Mouse (Mus musculus): ENCODE measurements around the gene Colec11. TPM values are rescaled to one million over a fixed set of nuclear protein-coding genes. Genes with fewer than 3 reads are reported as not detected.

Gene Colec11
- total RNA-seq (2021), result under 1 TPM; 0.60 to 0.62 TPM

DNA sequence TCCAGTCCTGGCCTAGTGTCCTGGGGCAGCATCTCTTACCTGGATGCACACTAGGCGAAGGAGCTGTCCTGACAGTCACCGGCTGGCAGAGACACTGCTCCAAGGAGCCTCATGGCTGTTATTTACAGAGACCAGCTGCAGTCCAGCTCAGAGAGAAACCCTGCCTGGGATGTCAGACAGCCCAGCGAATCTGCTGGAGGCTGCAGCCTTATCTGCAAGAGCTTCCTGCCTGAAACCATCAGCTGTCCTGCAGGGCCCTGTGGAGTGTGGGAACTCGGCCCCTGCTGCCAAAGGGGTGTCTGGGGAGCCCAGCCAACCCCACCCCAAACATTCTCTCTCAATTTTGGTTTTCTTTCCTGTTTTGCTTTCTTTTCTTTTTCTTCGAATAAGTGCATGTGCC, at the start of gene Colec11:
Gene Colec11 (minus strand): TSS at position 183 of the 400 bp plus-strand sequence.
- DNase-seq (ENCODE audit: low spot score in 2 of 2), result no peak
- intact Hi-C loops (cut with DNase I), result no loop called here

DNA sequence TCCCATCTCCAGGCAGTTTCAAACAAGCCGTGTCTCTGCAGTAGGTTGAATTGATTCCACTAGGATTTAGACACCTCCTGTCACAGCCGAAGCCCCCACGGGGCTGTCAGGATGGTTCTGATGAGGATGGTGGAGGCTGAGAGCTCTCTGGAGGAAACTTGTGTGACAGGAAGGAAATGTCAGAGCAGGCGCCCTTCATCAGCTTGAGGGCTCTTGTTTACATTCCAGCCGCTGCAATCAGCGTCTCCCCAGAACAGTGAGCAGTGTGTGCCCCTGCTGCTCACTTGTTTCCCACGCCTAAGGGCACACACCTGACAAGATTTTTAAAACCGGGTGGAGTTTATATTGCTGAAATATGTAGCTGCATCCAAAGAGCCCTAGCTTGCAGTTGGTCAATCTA, 44.1 kb upstream of the Colec11 start:
- DNase-seq (ENCODE audit: low spot score in 2 of 2), result no peak
- intact Hi-C loops (cut with DNase I), result no loop called here

GRCm38 (mm10) chr12:28666734-28667133, 43.6 kb upstream of the Colec11 start:
- DNase-seq (ENCODE audit: low spot score in 2 of 2), result no peak
- intact Hi-C loops (cut with DNase I), result no loop called here

- intact Hi-C loops (cut with DNase I), result no loop called here
- no peak for DNase-seq (ENCODE audit: low spot score in 2 of 2)
Measured at GRCm38 (mm10) chr12:28662628-28663027, 39.5 kb upstream of the Colec11 start.

- DNase-seq (ENCODE audit: low spot score in 2 of 2), result peak; percentile 93 to 96
- intact Hi-C loops (cut with DNase I), result loop anchor here (1.0 to 2.0 kb wide), 2 partner anchors 14 to 25 kb away; partner anchors contain the start of genes Adi1 and Rps7
Measured at GRCm38 (mm10) chr12:28649141-28650110, 26.2 kb upstream of the Colec11 start, which contains the start of gene Rnaseh1. Gene Rnaseh1, plus strand, starts transcription at chr12:28649602.

DNA sequence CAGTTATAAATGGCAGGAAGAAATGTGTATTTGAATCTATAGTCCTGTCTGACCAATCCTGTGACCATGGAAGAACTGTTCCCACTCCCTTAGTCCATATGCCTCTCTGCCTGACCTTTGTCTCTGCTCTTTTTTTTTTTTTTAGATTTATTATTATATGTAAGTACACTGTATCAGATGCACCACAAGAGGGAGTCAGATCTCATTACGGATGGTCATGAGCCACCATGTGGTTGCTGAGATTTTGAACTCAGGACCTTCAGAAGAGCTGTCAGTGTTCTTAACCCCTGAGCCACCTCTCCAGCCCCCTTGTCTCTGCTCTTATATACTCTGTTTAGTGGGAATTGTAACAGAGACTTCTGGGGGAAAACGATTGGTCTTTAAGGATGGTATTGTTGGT, 15.6 kb upstream of the Colec11 start:
- intact Hi-C loops (cut with DNase I), result loop anchor here (5.0 kb wide), 1 partner anchor 114 kb away; the partner anchor contains the start of genes Eipr1 and Trappc12
- DNase-seq (ENCODE audit: low spot score in 2 of 2), result no peak

GRCm38 (mm10) chr12:28636543-28636942, 13.4 kb upstream of the Colec11 start:
- no peak for DNase-seq (ENCODE audit: low spot score in 2 of 2)
- intact Hi-C loops (cut with DNase I), result loop anchor here (5.0 kb wide), 1 partner anchor 116 kb away; the partner anchor contains the start of genes Eipr1 and Trappc12

DNA sequence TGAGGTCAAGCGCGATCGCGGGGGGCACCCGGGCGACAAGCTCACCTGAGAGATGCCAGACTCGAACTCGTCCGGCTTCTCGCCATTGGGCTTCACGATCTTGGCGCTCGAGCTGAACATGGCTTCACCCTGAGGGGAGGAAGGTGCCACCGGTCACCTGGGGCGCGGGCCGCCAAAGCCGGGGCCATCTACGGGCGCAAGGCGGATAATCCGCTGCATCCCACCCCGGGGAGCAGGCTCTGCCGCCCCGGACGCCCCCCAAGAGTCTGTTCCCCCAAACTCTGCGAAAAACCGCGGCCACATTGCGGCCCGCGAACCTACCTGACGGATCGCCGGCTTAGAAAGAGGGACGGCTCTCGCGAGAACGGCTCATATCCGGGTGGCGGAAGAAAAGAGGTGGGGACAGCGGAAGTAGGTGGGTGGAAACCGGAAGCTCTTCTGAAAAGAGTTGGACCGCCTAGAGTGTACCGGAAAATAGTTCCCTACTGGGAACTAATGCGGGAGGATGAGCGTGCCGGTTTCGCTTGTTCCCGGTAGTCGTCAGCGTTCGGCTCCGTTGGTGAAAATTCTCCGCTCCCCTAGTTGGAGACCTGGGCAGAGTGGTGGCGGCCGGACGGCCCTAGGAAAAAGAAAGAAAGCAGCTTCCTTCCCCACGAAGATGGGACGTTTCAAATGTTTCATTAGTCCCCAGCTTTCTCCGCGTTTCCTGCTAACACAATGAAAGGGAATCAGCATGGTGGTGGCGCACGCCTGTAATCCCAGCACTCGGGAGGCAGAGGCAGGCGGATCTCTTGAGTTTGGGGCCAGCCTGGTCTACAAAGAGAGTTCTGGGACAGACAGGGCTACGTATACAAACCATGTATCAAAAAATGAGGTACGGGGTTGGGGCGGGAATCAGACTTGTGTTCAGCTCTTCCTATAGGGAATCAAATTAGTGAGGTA, 12.6 kb upstream of the Colec11 start, which contains the start of gene Rps7:
Gene Rps7 (minus strand): TSS at position 419 of the 942 bp plus-strand sequence.
- intact Hi-C loops (cut with DNase I), result loop anchor here (1.0 to 5.0 kb wide), 3 partner anchors 13 to 116 kb away; partner anchors contain the start of genes Eipr1, Rnaseh1 and Trappc12
- DNase-seq (ENCODE audit: low spot score in 2 of 2), result peak; percentile 93 to 96

- no peak for DNase-seq (ENCODE audit: low spot score in 2 of 2)
- intact Hi-C loops (cut with DNase I), result loop anchor here (1.0 to 5.0 kb wide), 3 partner anchors 14 to 117 kb away; partner anchors contain the start of genes Eipr1, Rnaseh1 and Trappc12
Measured at GRCm38 (mm10) chr12:28635058-28635534, 11.9 kb upstream of the Colec11 start.

DNA sequence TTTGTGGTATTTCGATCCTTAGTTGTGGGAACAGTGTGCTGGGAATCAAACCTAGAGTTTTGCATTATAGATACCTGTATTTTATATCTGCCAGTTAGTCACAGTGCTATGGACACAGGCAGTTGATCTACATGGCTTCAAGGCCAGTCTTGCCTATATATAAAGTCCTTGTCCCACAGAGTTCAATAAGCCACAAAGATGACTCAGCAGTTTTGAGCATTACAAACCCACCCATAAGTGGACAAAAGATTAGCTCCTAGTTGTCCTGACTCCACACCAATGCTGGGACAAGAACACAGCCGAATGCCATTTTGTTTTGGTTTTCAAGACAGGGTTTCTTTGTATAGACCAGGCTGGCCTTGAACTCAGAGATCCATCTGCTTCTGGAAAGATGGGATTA, 5.3 kb upstream of the Colec11 start:
- no peak for DNase-seq (ENCODE audit: low spot score in 2 of 2)
- intact Hi-C loops (cut with DNase I), result no loop called here

- intact Hi-C loops (cut with DNase I), result no loop called here
- no peak for DNase-seq (ENCODE audit: low spot score in 2 of 2)
Measured at GRCm38 (mm10) chr12:28627092-28627491, 3.9 kb upstream of the Colec11 start.

GRCm38 (mm10) chr12:28625407-28625806, 2.2 kb upstream of the Colec11 start:
- no peak for DNase-seq (ENCODE audit: low spot score in 2 of 2)
- intact Hi-C loops (cut with DNase I), result no loop called here

DNA sequence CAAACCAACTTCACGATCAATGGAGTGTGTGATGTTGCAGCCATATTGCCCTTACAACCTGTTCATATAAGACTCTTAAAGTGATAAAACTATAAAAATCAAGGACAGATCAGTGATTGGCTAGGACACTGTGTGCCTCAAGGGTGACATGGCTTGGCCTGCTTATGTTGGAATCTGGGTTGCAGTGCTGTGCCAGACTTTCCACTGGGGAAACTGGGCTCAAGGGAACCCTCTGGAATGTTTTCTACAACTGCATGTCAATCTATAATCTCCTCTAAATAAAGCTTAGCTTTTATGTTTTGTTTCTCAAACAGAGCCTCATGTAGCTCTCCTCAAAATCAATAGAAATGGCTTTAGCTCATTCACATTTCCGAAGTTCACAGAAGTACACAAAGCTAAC, 1.1 kb upstream of the Colec11 start:
- intact Hi-C loops (cut with DNase I), result no loop called here

GRCm38 (mm10) chr12:28622641-28623040, 536 bp downstream of the Colec11 start:
- no peak for DNase-seq (ENCODE audit: low spot score in 2 of 2)

More for the DNA sequence above, 1.1 kb upstream of the Colec11 start:
- no peak for DNase-seq (ENCODE audit: low spot score in 2 of 2)

GRCm38 (mm10) chr12:28622167-28622532, 1.0 kb downstream of the Colec11 start:
- DNase-seq (ENCODE audit: low spot score in 2 of 2), result peak in 1 of 2 experiments; percentile 65

More at GRCm38 (mm10) chr12:28622641-28623040, 536 bp downstream of the Colec11 start:
- intact Hi-C loops (cut with DNase I), result no loop called here

DNA sequence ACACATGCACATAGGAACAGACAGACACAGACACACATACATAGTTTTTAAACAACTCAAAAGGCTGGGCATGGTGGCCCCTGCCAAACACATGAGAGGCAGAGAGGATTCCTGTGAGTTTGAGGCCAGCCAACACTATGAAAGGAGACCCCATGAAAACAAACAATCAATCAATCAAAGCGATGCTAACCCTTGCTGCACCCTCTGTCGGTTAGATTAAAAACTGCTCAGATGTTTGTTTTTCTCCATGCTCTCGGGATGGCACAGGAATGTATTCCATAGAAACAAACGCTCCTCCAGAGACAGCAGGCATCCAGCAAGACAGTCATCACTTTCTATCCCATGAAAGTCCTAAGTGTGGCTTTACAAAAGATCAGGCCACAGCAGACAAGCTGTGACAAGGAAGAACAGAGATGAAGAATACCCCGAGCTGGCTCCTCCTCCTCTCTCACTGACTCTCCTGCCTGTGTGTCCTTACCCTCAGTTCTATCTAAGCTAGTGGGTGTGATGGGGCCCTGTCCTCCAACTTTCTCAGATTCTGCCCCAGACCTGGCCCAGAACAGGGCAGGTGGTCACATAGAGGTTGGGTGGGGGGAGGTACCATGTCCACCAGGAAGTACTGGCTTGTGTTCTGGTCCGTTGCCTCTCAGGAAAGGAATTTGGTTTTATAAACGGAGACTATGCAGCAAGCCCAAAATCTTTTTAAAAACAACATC, 1.6 kb downstream of the Colec11 start:
- intact Hi-C loops (cut with DNase I), result no loop called here
- no peak for DNase-seq (ENCODE audit: low spot score in 2 of 2)

More at GRCm38 (mm10) chr12:28622167-28622532, 1.0 kb downstream of the Colec11 start:
- intact Hi-C loops (cut with DNase I), result no loop called here

DNA sequence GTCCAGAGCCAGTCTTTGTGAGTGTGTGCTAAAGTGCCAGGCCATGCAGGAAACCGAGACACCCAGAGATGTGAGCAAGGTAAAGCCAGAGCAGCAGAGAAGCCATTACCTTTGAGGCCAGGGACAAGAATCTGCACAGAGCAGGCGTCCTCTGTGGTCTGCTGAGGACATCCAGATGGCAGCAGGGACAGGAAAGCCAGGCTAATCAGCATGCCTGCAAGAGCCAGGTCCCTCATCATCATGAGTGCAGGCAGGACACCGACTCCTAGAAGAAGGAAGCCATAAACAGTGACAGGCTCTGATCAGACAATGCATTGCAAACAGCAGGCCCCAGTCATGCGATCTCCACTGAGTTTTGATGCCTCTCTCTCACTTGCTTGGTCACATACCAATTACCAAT, 5.9 kb downstream of the Colec11 start:
- DNase-seq (ENCODE audit: low spot score in 2 of 2), result no peak
- intact Hi-C loops (cut with DNase I), result no loop called here

GRCm38 (mm10) chr12:28614401-28614800, 8.8 kb downstream of the Colec11 start:
- intact Hi-C loops (cut with DNase I), result no loop called here
- no peak for DNase-seq (ENCODE audit: low spot score in 2 of 2)

GRCm38 (mm10) chr12:28612391-28612790, 10.8 kb downstream of the Colec11 start:
- DNase-seq (ENCODE audit: low spot score in 2 of 2), result peak; percentile 59 to 88
- intact Hi-C loops (cut with DNase I), result no loop called here

All from left cerebral cortex, postnatal 25 days (tissue).